Mouse (Mus musculus): ENCODE data around the gene Celf2.
A peak's percentile ranks its signal among the peaks of the same experiment; 100 is the strongest.

- TF ChIP-seq CTCF (IDR thresholded peaks at IDR 0.05; ENCODE audit: control insufficient read depth, insufficient read depth, low read length): peak; percentile 35
- no peak for TF ChIP-seq POLR2A (IDR thresholded peaks at IDR 0.05; ENCODE audit: borderline replicate concordance, control insufficient read depth, low read depth, low read length)
Measured at GRCm38 (mm10) chr2:6786494-6787144, 722.7 kb downstream of the Celf2 start.
